Mouse (Mus musculus) liver, embryonic 14.5 days (tissue): ENCODE data around the gene Stk35. TPM values are rescaled to one million over a fixed set of nuclear protein-coding genes. Genes with fewer than 3 reads are reported as not detected.
A peak's percentile ranks its signal among the peaks of the same experiment; 100 is the strongest.
"Not testable (repeated sequence)": the region's sequence is repeated elsewhere in the genome, so short reads cannot be mapped to it uniquely, and the experiment has no call there.

Experiments used
- ATAC-seq: fragments of 200-750 bp; cut with Nextera tagmentation; 2 replicates; pipeline ENCODE4 v1.8.0; 2017; ENCODE audit warnings: moderate number of reproducible peaks, mild to moderate bottlenecking, moderate library complexity; ENCODE audit not compliant: insufficient read depth
- DNase-seq, 3 experiments: peaks; one replicate each; pipeline ENCODE4 v3.0.0-alpha.2; 2012 to 2013; ENCODE audit warnings: low read depth in 3 of 3, low spot score in 3 of 3
- H3K27ac ChIP-seq: fragments of 300-500 bp; sonication (generic); 2 replicates; pipeline ENCODE4 v1.5.1; 2014; ENCODE audit warnings: moderate library complexity, mild to moderate bottlenecking, control low read depth, inconsistent platforms
- H3K27me3 ChIP-seq: fragments of 300-500 bp; sonication (generic); 2 replicates; pipeline ENCODE4 v1.6.1; 2014; ENCODE audit warnings: mild to moderate bottlenecking, low read length, moderate library complexity; ENCODE audit not compliant: control insufficient read depth, insufficient read depth
- H3K36me3 ChIP-seq: fragments of 300-500 bp; sonication (generic); replicated peaks from 2 replicates; pipeline ENCODE4 v1.6.1; 2014; ENCODE audit warnings: low read depth; ENCODE audit not compliant: control insufficient read depth, insufficient read depth
- H3K4me1 ChIP-seq, 2 experiments: fragments of 200-500 bp in 1 of 2; fragments of 300-500 bp in 1 of 2; sonication (generic) in 1 of 2; replicated peaks; 2 replicates each; pipeline ENCODE4 v1.6.1; 2012 to 2014; ENCODE audit warnings: antibody characterized with exemption in 1 of 2, inconsistent platforms in 1 of 2, low read length in 1 of 2; ENCODE audit not compliant: control insufficient read depth in 2 of 2, insufficient read depth in 2 of 2
- H3K4me2 ChIP-seq: fragments of 300-500 bp; sonication (generic); 2 replicates; pipeline ENCODE4 v1.6.1; 2014; ENCODE audit warnings: low read depth, mild to moderate bottlenecking, control low read depth, moderate library complexity
- H3K4me3 ChIP-seq, 2 experiments: fragments of 200-500 bp in 1 of 2; fragments of 300-500 bp in 1 of 2; sonication (generic) in 1 of 2; 2 replicates each; pipeline ENCODE4 v1.5.1; 2012 to 2014; ENCODE audit warnings: low read depth in 2 of 2, low read length in 2 of 2, mild to moderate bottlenecking in 2 of 2, control low read depth in 1 of 2, inconsistent platforms in 1 of 2, moderate library complexity in 1 of 2; ENCODE audit not compliant: insufficient read depth in 1 of 2
- H3K9ac ChIP-seq: fragments of 300-500 bp; sonication (generic); replicated peaks from 2 replicates; pipeline ENCODE4 v1.6.1; 2014; ENCODE audit warnings: mild to moderate bottlenecking, control low read depth, moderate library complexity
- H3K9me3 ChIP-seq: fragments of 300-500 bp; sonication (generic); 2 replicates; pipeline ENCODE4 v1.6.1; 2016; ENCODE audit warnings: low read length, mixed read lengths; ENCODE audit not compliant: control insufficient read depth
- CTCF ChIP-seq: IDR thresholded peaks from 2 replicates; pipeline ENCODE4 v1.5.1; 2016; ENCODE audit warnings: antibody characterized with exemption, low read depth, control low read depth
- EP300 ChIP-seq: IDR thresholded peaks from 2 replicates; pipeline ENCODE4 v1.6.1; 2016; ENCODE audit warnings: antibody characterized with exemption, low read depth
- WGBS: fragments of 180-500 bp; shearing (Covaris S2); extraction: QIAGEN DNeasy Blood & Tissue Kit; methylation state at CpG from one replicate; pipeline ENCODE4 v1.1.7; 2014; ENCODE audit not compliant: insufficient replicate concordance; 5-methylcytosine and 5-hydroxymethylcytosine counted together
- polyA plus RNA-seq, 2 experiments: library from polyadenylated mRNA; depleted of rRNA in 1 of 2; stranded (reverse) in 1 of 2; unstranded in 1 of 2; fragments of >200 nt; fragmentation: Nextera tagmentation in 1 of 2; extraction: Ambion mirVana in 1 of 2; gene quantifications; 2 replicates each; pipeline versions ENCODE4 v1.2.1 to v1.2.3; 2012 to 2014

Stk35 gene
- polyA plus RNA-seq, 2 experiments: 4.9 to 5.8 TPM

GRCm38 (mm10) chr2:129846501-129846900 is 46.2 kb downstream of the Stk35 start:
- no peak overlapping the region for H3K9ac ChIP-seq
- no peak overlapping the region for H3K4me2 ChIP-seq
- no peaks in the 10 kb centered on the region for H3K4me1 ChIP-seq
- H3K9me3 ChIP-seq: no peaks in the 10 kb centered on the region
- no peak overlapping the region for H3K27ac ChIP-seq
- no peaks in the 10 kb centered on the region for H3K36me3 ChIP-seq
- no peaks in the 10 kb centered on the region for H3K27me3 ChIP-seq
- DNase-seq (no peak), ATAC-seq (no peak)
- TF ChIP-seq EP300 (no peak), CTCF (no peak)
- no peak overlapping the region for H3K4me3 ChIP-seq
- WGBS: 54% methylated on average over 2 of the region's 2 CpGs

GRCm38 (mm10) chr2:129849078-129849477 is 48.8 kb downstream of the Stk35 start:
- ATAC-seq, H3K4me3 ChIP-seq, DNase-seq, H3K4me2 ChIP-seq, H3K27me3 ChIP-seq, H3K36me3 ChIP-seq, H3K4me1 ChIP-seq, H3K9me3 ChIP-seq, H3K9ac ChIP-seq, H3K27ac ChIP-seq: not testable (repeated sequence)
- TF ChIP-seq CTCF: peak; percentile 11; the same call in 1 of the 2 replicates
- WGBS: 62% methylated on average over 3 of the region's 3 CpGs

- no peak overlapping the region for H3K27ac ChIP-seq
- ATAC-seq (no peak), DNase-seq (no peak)
- H3K9me3 ChIP-seq: no peaks in the 10 kb centered on the region
- H3K4me3 ChIP-seq: no peak overlapping the region
- H3K36me3 ChIP-seq: no peaks in the 10 kb centered on the region
- TF ChIP-seq EP300: no peak
- no peak for TF ChIP-seq CTCF
- H3K4me1 ChIP-seq: no peaks in the 10 kb centered on the region
- H3K9ac ChIP-seq: no peak overlapping the region
- WGBS: 58% methylated on average over 4 of the region's 4 CpGs
- no peak overlapping the region for H3K4me2 ChIP-seq
- H3K27me3 ChIP-seq: no peaks in the 10 kb centered on the region
These were observed 51.2 kb downstream of the Stk35 start for GRCm38 (mm10) chr2:129851512-129851911.

- Histone ChIP-seq H3K4me1 (no peaks in the 10 kb centered on the region), H3K36me3 (no peaks in the 10 kb centered on the region), H3K27ac (no peak overlapping the region), H3K4me3 (no peak overlapping the region), H3K9ac (no peak overlapping the region), H3K9me3 (no peaks in the 10 kb centered on the region), H3K4me2 (no peak overlapping the region), H3K27me3 (no peaks in the 10 kb centered on the region)
- 58% methylated on average over 5 of the region's 5 CpGs for WGBS
- TF ChIP-seq EP300 (no peak), CTCF (no peak)
- ATAC-seq: no peak
- DNase-seq: no peak
These were observed 62.9 kb downstream of the Stk35 start for GRCm38 (mm10) chr2:129863256-129863655.

GRCm38 (mm10) chr2:129864958-129865357 is 64.6 kb downstream of the Stk35 start:
- no peak for DNase-seq
- H3K27ac ChIP-seq: no peak overlapping the region
- H3K4me2 ChIP-seq: no peak overlapping the region
- no peaks in the 10 kb centered on the region for H3K9me3 ChIP-seq
- H3K9ac ChIP-seq: no peak overlapping the region
- no peaks in the 10 kb centered on the region for H3K36me3 ChIP-seq
- no peaks in the 10 kb centered on the region for H3K27me3 ChIP-seq
- H3K4me1 ChIP-seq: no peaks in the 10 kb centered on the region
- no peak overlapping the region for H3K4me3 ChIP-seq
- TF ChIP-seq CTCF: no peak
- TF ChIP-seq EP300: no peak
- 58% methylated on average over 3 of the region's 3 CpGs for WGBS
- ATAC-seq: no peak
